Mouse (Mus musculus) left cerebral cortex, adult 11 months (tissue): ENCODE measurements at regions not wholly inside any gene's neighbourhood (a gene's known extent, or its start where the extent isn't known, plus 50 kb on each side); places are given as distances from the start of the nearest gene placed in this dataset.

Experiments
- DNase-seq: peaks from one replicate; pipeline ENCODE4 v3.0.0; 2022; ENCODE audit warnings: low spot score

DNA sequence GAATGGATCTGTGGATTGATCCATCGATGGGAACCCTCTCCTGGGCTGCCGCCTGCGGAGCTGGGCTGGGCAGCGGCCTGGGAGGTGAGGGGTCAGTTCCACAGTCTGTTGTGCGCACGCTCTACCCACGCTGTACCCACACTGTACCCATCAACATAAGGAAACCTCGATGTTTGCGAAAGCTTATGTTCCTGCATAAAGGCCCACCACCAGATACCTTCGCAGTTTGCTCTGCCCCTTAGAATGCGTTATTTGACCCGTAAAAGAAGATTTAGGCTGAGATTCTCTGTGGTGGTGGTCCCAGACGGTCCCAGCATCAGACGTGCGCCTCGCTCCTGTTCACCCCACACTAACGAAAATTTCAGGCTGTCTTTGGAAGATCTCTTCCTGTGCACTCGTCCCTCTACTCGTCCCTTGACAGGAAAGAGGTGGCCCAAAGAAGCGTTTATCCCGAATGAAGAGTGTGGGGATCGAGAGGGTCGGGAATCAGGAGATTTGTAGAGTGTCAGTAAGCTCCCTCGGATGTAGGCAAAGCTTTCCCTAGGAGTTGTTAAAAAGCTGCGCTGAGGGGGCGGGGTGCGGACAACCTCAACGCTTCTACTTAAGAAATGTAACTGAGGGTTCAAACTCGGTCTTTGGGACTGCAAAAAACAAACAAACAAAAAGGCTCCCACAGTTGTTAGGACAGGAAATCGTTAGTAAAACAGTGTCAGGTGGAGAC, 123.9 kb downstream of the Tmem161b start:
- no peak for DNase-seq

DNA sequence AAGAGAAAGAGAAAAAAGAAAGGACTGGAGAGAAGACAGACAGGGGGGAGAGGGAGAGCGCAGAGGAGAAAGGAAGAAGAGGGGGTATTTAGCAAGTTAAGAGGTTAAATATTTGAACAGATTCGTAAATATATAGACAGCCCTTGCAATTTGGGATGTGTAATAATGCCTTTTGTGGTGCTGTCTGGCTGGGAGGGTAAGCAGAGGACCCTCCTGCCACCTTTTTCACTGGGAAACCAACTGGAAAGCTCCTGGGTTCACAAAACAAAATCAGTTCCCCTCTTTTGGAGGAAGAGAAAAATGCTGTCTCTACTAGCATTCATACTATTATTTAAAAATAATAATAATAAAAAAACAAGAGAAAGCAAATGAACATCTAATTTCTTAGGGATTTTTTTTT, 124.5 kb downstream of the Tmem161b start:
- DNase-seq: no peak

- DNase-seq: peak; percentile 62
These were observed 125.3 kb downstream of the Tmem161b start for GRCm38 (mm10) chr13:84347181-84347913.

- DNase-seq: peak; percentile 98
These were observed 126.0 kb downstream of the Tmem161b start for GRCm38 (mm10) chr13:84347914-84348700.

DNA sequence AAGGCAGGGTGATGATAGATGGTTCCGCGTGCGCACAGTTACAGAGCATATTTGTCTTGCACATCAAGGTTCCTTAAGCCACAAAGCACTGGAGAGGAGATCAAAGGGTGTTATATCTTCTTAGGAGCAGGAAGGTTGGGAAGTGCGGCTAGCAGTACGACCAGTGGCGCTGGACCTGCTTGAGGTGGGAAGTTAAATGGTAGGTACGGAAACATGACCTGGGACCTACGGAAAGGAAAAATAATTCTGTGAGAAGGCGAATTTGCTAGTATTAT, 126.5 kb downstream of the Tmem161b start:
- DNase-seq: no peak

- peak; percentile 69 for DNase-seq
These were observed 127.1 kb downstream of the Tmem161b start for GRCm38 (mm10) chr13:84349001-84349720.

GRCm38 (mm10) chr13:84349721-84350040, 127.6 kb downstream of the Tmem161b start:
- DNase-seq: no peak

DNA sequence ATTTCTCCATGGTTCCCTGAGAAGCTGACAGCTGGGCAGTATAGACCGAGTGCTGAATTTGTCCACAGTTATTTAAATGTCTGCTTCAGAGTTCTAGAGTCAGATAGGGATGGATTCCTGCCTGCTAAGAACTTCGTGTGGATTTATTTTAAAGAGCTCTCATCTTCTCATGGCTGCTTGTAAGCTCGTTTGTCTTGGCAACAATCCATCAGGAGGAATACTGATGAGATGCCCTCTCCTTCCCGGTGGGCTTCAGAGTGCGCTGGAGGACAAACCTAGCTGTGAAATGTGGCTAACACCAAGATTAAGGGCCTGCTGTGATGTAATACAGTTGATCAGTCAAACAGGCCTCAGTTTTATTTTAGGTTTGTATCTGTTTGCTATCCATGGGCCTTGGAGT, 128.7 kb downstream of the Tmem161b start:
- DNase-seq: no peak

DNA sequence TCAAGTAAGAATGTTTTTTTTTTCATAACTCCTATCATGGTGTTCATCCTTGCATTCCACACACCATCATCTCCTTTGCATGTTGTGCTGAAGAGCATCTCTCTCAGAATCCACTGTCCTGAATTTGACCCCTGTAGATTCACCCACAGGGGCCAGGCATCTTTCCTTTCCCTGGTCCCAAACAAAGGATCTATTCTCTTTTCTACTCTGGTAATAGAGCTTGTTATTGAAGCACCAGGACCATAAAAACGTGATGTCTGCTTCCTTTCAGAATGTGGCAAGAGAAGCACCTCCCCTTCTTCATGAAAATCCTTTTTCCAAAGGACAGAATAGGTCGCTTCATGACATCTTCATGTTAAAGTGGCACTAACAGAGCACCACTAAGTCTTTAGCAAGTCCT, 134.4 kb downstream of the Tmem161b start:
- DNase-seq: no peak

- DNase-seq: no peak
These were observed 138.4 kb downstream of the Tmem161b start for GRCm38 (mm10) chr13:84360536-84360935.

DNA sequence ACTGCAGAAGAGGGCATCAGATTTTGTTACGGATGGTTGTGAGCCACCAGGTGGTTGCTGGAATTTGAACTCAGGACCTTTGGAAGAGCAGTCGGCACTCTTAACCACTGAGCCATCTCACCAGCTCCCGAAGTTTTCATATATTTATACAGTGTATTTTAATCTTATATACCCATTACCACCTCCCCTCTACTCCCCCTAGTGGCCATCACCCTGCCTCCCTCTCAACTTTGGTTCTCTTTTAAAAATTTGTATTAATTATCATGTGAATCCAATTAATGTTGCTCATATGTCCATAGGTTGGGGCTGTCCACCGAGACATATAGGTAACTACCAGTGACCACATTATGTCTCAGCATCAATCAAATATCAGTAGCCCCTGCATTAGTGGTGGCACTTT, 142.0 kb downstream of the Tmem161b start:
- no peak for DNase-seq

- DNase-seq: no peak
These were observed 143.4 kb downstream of the Tmem161b start for GRCm38 (mm10) chr13:84365503-84365902.

- DNase-seq: no peak
These were observed 143.9 kb downstream of the Tmem161b start for GRCm38 (mm10) chr13:84366017-84366416.

GRCm38 (mm10) chr13:84366839-84367238, 144.7 kb downstream of the Tmem161b start:
- no peak for DNase-seq

DNA sequence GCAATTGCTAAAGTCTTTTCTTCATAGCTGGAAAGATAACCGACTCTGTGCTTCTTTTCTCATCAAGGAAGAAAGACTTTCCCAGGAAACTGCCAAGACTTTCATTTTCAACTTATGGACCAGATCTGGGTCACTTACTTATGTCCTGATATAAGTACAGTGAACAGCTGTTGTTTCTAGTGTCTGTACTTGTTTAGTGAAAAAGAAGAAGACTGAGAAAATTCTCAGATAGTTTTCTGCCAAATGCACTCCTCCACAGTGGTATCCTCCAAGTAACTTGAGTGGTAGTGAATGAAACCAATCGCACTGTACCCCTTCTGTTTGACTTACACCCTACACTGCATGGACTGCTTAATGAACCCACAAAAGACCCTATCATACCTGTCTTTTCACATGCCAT, 146.1 kb downstream of the Tmem161b start:
- no peak for DNase-seq

- no peak for DNase-seq
These were observed 152.7 kb downstream of the Tmem161b start for GRCm38 (mm10) chr13:84374711-84375257.

GRCm38 (mm10) chr13:84375941-84376340, 153.8 kb downstream of the Tmem161b start:
- DNase-seq: peak; percentile 33

- no peak for DNase-seq
These were observed 156.6 kb downstream of the Tmem161b start for GRCm38 (mm10) chr13:84378553-84379332.

GRCm38 (mm10) chr13:84391554-84391953, 169.5 kb downstream of the Tmem161b start:
- no peak for DNase-seq

GRCm38 (mm10) chr13:84398476-84399344, 176.6 kb downstream of the Tmem161b start:
- DNase-seq: no peak
